Mouse (Mus musculus): ENCODE measurements around the gene Iqschfp.

DNA sequence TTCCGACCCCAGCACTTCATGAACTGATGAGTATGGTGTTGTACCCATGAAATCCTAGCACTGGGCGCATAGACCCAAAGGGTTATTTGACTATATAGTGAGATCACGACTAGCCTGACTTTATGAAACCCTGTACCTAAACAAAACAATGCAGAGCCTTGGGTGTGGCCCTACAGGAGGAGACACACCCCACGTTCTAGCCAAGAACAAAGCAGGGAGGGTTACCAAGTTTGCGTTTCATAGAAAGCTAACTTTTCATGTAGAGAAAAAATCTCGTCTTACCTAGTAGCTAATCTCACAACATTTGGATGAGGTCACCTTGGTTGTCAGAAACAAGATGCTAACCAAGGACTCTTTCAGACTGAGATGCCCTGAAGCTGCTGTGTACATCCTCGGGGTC is 584.3 kb downstream of the Iqschfp start:
- TF ChIP-seq POLR2A (IDR thresholded peaks at IDR 0.05; ENCODE audit: control insufficient read depth, extremely low read depth, insufficient read depth, low read length, poor library complexity) (no peak), CTCF (IDR thresholded peaks at IDR 0.05; ENCODE audit: borderline replicate concordance, control insufficient read depth, extremely low read depth, insufficient read depth, low read length, poor library complexity) (no peak)

All from thymus, adult 2 months (tissue).